Mouse (Mus musculus) 3134 (cell line): ENCODE data around the gene Adamts3.

Experiments used
- DNase-seq: peaks from one replicate; pipeline ENCODE4 v3.0.0-alpha.2; 2011; ENCODE audit warnings: low spot score; ENCODE audit not compliant: insufficient read length; ENCODE audit errors: extremely low read depth

Adamts3 gene

DNA sequence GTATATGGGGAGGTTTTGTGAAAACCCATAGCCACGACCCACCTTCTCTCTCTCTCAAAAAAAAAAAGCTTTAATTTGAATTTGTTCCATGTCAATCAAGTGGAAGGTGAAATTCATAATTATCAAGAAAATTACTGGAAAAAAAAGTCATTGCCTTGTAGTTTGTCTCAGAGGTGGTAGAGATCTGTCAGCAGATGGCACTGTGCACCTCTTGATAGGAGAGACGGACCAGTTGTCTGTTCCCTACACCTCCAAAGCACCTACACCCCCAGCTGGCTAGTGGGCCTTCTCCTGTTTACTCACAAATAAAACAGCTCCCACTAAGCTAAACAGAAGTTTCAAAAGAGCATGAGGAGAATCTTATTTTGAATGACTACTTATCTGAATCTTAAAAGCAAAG lies 168.6 kb downstream of the Adamts3 start:
- no peak for DNase-seq

DNA sequence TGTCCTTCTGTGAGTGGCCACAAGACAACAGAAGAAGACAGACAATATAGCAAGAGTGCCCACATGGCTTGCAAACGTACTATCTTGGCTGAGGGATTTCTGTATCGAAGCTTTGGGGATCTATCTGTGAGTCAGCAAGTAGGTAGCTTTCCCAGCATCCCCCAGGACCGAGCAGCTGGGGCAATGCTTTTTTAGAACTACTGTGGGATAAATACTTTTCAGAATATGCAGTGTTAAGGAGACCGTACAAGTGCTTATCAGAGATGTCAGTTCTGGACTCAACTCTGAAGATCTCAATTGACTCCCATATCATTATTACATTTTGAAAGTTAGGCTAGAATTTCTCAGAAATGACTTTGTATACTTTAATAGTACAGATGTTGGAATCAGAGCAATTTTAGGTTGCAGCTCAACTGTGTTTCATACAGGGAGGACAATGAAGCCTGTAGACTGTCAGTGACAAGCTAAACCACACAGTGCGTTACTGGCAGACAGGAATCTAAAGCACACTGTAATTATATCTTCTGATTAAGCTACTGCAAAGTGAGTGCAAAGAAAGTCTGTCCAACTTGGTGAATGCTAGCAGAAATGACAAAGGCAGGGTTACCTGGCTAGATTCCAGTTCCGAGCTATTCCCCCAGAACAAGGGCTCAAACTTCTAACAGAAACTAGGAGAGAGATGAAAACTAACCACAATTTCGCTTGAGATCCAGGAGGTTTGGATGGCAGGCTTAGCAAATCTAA lies 171.8 kb downstream of the Adamts3 start:
- no peak for DNase-seq

DNA sequence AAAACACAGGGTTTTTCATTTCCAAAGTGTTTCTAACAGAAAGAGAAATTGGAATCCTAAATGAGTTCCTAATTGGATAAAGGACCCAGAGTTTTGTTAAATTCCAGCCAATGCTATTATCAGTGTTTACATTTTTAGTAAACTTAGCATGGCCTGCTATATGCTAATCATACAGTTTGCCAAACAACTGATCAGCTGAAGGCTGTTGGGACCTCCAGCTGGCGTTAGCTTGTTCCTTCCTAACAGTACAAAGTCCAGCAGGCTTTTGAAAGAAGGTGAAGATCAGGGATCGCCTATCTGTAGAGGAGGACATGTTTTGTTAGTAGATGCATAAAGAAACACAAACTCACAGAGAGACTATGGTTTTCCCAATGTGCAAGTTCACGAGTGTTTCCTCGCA lies 173.7 kb downstream of the Adamts3 start:
- DNase-seq, result no peak

DNA sequence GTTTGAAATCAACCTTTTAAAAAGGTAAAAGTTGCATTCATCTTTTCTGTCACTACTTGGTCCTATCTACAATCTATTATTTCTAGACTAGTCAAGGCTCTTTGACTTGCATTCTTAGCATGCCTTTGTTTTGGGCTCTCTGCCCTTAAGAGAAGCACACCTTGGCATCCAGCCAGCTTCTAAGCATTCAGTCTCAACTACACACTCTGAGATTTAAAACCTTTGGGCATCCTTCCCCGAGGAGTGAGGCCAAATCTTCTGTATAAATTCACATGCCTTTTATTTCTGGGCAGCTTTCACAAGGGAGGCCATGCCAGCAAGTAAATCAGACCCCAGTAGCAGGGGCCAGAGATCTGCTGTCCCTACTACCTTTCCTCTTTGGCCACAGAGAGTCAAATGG lies 178.9 kb downstream of the Adamts3 start:
- no peak for DNase-seq

DNA sequence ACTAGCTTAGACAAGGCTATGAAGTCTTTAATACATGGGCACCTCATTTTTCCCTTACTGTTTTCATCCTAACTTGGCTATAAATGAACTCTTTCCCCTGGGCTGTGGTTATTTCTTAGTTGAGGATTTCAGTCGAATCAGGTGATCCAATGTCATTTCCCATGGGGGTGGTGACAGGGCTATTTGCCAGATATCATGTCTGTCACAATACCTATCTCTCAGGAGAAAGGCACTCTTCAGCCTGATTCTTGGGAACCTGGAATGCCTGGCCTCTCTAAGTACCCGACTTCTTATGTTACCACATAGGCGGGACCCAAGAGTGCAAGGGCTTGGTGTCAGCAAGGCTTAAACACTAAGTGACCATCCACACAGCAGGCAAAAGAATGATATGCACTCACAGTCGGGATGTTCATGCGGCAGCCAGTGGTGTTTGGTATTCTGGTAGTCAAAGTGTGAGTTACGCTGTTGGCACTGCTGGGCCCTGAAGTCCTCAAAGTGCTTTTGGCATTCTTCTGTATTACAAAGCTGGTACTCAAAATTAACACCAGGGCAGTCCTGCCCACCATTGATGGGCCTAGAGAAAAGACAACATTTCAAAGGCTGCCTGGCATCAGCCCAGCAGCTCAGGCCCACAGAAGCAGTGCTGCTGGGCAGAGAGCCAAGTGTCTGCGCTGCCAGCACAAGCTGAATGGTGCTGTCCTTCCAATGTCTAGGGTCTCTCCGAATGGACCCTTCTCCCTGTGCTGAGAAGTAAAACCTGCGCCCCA lies 181.7 kb downstream of the Adamts3 start:
- DNase-seq, result no peak

DNA sequence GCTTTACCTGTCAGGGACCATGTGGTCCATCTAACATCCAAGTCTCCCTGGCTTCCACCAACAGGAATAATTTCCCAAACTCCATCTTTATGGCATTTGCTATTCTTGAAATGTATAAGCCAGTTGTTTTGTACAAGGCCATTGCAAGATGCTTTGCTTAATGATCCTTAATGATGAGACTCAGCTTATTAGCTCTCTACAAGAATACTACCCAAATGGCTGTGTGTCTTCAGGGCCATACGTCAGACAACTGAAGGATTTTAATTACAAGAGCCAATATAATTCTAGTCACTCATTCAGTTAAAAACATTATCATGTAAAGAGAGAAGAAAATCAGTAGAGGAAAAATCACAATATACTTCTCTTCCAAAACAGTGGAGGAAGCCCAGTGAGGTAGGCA lies 195.3 kb downstream of the Adamts3 start:
- DNase-seq, result no peak

DNA sequence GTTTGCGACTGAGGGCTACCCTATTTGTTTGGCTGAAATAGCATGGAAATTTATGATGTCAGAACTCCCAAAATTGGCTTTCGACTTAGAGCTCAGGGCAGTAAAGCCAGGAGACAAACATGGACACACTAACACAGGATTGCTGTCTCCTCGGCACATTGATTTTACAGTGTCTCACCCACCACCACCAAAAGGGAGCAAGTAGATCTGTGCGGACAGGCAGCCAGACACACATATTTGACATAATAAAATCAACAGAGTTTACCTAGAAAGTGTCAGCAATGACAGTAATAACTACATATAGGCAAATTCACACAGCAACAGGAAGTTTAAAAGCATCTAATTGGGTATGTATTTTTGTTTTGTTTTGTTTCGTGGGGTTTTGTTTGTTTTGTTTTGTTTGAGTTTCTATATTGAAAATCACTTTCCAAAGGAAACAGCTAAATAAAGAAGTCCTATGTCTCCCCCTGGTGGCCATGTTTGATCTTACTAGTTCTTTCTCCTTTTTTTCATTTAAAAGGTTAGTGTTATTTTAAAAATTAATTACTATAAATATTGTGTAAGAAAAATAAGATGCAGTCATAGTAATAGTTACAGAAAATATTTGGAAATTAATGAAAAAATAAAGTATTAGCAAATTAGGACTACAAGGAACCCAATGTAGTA lies 203.1 kb downstream of the Adamts3 start:
- DNase-seq, result no peak

DNA sequence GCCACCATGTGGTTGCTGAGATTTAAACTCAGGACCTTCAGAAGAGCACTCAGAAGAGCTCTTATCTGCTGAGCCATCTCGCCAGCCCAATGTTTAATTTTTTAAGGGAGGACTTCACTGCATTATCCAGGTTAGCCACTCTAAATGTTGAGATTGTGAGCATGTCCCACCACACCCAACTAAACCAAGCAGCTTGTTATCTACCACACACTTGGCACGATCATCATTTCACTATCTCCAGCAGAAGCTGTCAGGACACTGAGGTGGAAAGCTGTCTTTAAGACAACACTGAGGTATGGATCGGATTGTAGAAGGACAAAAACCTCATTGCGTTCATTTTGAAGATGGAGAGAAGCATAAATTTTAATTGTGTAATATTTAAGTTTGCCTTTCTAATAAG lies 205.0 kb downstream of the Adamts3 start:
- no peak for DNase-seq

DNA sequence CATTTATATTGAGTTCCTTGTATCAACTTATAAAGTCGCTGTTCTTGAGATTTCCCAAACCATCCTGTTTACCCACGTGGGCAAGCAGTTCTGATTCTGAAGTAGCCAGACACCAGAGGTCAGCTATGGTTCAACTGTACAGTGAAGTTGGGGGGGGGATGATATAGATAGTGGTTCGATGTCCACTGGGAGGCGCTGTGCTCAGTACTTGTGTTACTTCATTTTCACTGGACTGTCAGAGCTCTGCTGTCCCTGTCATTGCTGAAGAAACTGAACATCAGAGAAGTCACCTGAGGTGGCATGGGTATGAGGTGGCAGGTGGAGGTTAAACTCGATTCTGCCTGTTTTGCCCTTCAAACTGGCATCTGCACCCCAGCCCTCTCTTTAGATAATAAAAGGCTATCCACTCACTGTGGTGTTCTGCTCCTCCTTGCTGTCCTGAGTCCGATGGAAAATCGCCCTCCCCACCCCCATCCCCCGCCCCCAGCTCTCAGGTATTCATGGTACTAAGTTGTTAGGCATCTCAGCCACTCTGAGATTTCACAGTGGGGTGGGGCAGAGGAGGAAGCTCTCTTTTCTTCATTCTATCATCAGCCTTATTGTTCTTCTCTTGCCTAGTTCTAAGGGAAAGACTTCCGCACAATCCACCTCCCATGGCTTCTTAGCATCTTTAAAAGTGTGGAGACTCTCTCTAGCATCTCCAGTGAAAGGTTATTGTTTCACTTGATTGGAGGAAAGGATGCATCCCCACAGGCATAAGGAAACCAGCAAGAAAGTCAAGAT lies 208.9 kb downstream of the Adamts3 start:
- no peak for DNase-seq

DNA sequence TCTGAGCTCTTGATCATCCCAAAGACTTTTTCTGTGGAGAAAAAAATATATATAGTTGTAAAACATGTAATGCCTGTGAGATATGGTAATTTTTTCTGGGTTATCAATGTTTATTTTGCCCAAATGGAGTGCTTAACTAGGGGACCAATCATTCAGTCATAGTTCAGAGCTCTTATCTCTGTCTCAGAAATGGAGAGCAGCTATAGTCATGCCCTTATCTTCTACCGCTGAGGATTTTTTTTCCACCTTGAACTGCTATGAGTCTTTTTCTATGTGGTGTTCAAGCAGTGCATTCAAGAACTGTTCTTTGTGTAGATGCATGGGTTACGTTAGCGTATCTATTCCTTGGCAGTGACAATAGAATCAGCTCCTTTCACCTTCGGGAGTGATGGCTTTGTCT lies 210.2 kb downstream of the Adamts3 start:
- no peak for DNase-seq

DNA sequence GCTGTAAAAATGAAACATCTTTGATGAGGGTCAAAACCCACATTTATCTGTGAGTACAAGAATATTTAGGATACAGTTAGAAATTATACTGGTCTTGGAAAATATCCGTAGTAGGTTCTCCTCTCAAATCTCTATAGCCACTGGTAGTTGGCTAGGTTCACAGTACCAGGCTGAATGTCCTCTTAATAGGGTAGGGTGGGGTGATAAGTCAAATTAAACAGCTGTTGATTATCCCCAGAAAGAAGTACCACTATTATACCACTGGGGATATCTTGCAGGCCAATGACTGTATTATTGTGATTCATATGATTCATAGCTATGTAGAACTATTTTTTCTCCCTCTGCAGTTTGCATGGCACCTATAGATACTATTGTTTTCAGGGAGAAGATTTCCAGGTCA lies 228.8 kb downstream of the Adamts3 start:
- no peak for DNase-seq

DNA sequence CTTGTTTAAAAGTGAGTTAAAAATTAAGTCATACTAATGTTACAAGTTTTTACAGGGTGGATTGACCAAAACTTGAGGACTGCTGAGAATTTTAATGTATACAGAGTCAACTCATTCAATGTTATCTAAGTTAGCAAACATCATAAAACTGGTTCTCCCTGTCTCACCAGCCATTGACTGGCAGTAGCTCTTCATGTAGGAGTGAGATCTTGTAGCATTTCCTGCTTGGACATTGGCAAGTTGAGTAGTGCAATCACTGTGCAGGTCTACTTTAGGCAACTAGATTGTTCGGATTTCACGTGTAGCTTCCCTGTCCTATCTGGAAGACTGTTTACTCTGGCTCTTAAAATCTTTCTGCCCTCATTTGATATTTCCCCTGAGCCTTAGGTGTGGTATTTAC lies 229.3 kb downstream of the Adamts3 start:
- no peak for DNase-seq

DNA sequence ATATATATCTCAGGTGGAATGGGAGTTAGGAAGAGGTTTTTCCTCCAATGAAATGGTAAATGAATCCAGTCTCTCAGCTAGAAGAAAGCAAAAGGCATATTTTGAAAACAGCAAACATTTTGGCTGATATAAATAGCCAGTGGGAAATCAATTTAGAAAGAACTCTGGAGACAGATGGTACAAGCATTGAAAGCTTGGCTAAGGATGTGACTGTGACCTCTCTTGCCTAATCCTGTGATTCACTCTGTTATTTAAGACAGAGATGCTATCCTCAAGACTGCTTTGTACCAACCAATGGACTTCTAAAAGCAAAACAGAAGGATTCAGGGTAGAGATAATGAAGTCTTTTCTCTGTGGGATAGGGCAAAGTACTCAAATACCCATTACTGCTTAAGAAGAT lies 236.2 kb downstream of the Adamts3 start:
- DNase-seq, result no peak

DNA sequence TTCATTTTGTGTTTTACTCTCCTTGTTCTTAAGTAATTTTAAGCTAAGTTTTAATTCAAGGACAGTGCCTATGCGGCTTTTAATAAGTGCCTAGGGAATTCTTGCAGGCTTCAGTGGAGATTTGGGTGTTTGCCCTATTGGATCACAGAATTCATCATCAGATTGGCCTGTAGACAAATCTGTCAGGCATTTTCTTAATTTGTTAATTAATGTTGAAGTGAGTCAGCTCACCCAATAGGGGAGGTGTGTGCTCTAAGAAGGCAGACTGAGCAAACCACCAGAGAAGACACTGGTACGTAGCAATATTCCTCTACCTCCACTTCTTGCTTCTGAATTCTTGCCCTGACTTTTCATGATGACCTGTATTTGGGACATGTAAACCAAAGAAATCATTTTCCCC lies 247.7 kb downstream of the Adamts3 start:
- DNase-seq, result no peak

DNA sequence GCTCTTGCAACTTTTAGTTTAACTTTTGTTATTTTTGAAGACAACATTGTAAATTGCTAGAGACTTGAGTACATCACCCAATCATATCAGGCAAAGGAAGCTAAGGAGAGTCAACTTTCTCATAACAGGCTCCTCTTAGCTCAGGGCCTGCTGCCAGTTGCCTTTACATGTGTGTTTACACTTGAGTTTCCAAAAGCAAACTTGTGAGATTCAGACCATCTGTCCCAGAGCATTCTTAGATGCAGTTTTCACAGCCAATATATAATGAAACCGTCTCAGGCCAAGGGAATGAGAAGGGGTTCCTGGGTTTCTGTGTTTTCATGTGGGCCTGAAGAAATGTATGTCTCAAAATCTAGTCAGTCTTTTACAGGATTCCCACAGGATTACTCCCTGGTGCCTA lies 251.5 kb downstream of the Adamts3 start:
- DNase-seq, result no peak
